Mouse (Mus musculus): ENCODE results near the gene Scaf11. TPM values are rescaled to one million over a fixed set of nuclear protein-coding genes. Genes with fewer than 3 reads are reported as not detected.
"Not testable (repeated sequence)": the region's sequence is repeated elsewhere in the genome, so short reads cannot be mapped to it uniquely, and the experiment has no call there.

Scaf11 gene
- polyA plus RNA-seq, 1 experiment from 2014 or later: 88.6 TPM

GRCm38 (mm10) chr15:96465076-96465475 lies 4.4 kb upstream of the Scaf11 start:
- no peak for DNase-seq (ENCODE audit: low spot score)

- no peak for DNase-seq (ENCODE audit: low spot score)
Measured at GRCm38 (mm10) chr15:96463821-96464220, 3.2 kb upstream of the Scaf11 start.

GRCm38 (mm10) chr15:96462611-96463010 lies 2.0 kb upstream of the Scaf11 start:
- DNase-seq (ENCODE audit: low spot score): no peak

GRCm38 (mm10) chr15:96461541-96462512 lies 1.2 kb upstream of the Scaf11 start:
- no peak for DNase-seq (ENCODE audit: low spot score)

- no peak for DNase-seq (ENCODE audit: low spot score)
Measured at GRCm38 (mm10) chr15:96460451-96460729, 253 bp downstream of the Scaf11 start.

- DNase-seq (ENCODE audit: low spot score): peak; percentile 59
Measured at GRCm38 (mm10) chr15:96459741-96460450, 747 bp downstream of the Scaf11 start.

GRCm38 (mm10) chr15:96458273-96458672 lies 2.4 kb downstream of the Scaf11 start:
- DNase-seq (ENCODE audit: low spot score): no peak

GRCm38 (mm10) chr15:96457338-96457664 lies 3.3 kb downstream of the Scaf11 start:
- no peak for DNase-seq (ENCODE audit: low spot score)

GRCm38 (mm10) chr15:96456651-96457337 lies 3.8 kb downstream of the Scaf11 start:
- no peak for DNase-seq (ENCODE audit: low spot score)

GRCm38 (mm10) chr15:96455595-96456214 lies 4.9 kb downstream of the Scaf11 start:
- no peak for DNase-seq (ENCODE audit: low spot score)

- DNase-seq (ENCODE audit: low spot score): no peak
Measured at GRCm38 (mm10) chr15:96453346-96453745, 7.3 kb downstream of the Scaf11 start.

GRCm38 (mm10) chr15:96448656-96449299 lies 11.9 kb downstream of the Scaf11 start:
- no peak for DNase-seq (ENCODE audit: low spot score)

- DNase-seq (ENCODE audit: low spot score): no peak
Measured at GRCm38 (mm10) chr15:96446785-96447184, 13.9 kb downstream of the Scaf11 start.

- not testable (repeated sequence) for DNase-seq (ENCODE audit: low spot score)
Measured at GRCm38 (mm10) chr15:96441480-96441879, 19.2 kb downstream of the Scaf11 start.

GRCm38 (mm10) chr15:96434202-96434601 lies 26.4 kb downstream of the Scaf11 start:
- DNase-seq (ENCODE audit: low spot score): no peak

GRCm38 (mm10) chr15:96419920-96420319 lies 40.7 kb downstream of the Scaf11 start:
- DNase-seq (ENCODE audit: low spot score): no peak

- no peak for DNase-seq (ENCODE audit: low spot score)
Measured at GRCm38 (mm10) chr15:96418161-96418560, 42.5 kb downstream of the Scaf11 start.

- peak; percentile 16 for DNase-seq (ENCODE audit: low spot score)
Measured at GRCm38 (mm10) chr15:96408717-96409121, 51.9 kb downstream of the Scaf11 start.

GRCm38 (mm10) chr15:96407151-96407550 lies 53.5 kb downstream of the Scaf11 start:
- no peak for DNase-seq (ENCODE audit: low spot score)

- DNase-seq (ENCODE audit: low spot score): no peak
Measured at GRCm38 (mm10) chr15:96406253-96406652, 54.4 kb downstream of the Scaf11 start.

GRCm38 (mm10) chr15:96405548-96405947 lies 55.1 kb downstream of the Scaf11 start:
- no peak for DNase-seq (ENCODE audit: low spot score)

Measured in thymus, postnatal 0 days (tissue).